In the genomic region with DNA sequence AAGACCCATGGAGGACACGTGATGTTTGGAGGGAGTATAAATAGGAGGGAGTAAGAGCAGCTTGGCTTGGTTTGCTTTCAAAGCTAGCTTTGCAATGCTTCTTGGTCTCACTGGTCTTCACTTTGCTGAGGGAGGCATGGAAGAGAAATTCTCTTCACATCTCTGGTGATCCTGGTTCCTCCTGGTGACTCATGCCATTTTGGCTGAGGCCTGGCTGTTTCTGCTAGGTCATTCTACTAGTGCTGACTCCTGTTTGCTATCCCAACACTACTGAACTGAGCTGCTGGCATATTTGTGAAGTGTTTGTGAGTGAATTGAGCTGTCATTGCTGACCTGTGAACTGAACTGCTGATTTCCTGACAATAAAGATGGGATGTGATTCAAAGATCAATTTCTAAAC, we compare ENCODE assay signal across 27 mouse cellular contexts.
DNase-seq lines count a peak whose midpoint lies in the region; ATAC-seq and TF ChIP-seq lines count a peak whose summit lies in the region.
"Had no signal": no experiment of that assay in that cellular context is flagged by ENCODE, and none has a peak within 500 bp of the region (broad histone marks: within the 10 kb centered on the region; RNA-seq: fewer than 3 reads in every experiment).

No protein-coding gene starts in this region.

- ATAC-seq in lung, embryonic 14.5 days (ENCODE audit: insufficient read depth) = no peak; the same call in 1 of the 2 replicates
- no peak for ATAC-seq in hindbrain, embryonic 12.5 days (ENCODE audit: low FRiP score)
- no peak for ATAC-seq in hindbrain, embryonic 11.5 days (ENCODE audit: low FRiP score)
- ATAC-seq: activated CD4-positive, CD25-positive, alpha-beta regulatory T cell, adult 4 months; CD4-positive, CD25-positive, alpha-beta regulatory T cell, adult 4 months; forebrain, embryonic 15.5 days; hindbrain, embryonic 16.5 days had no signal

- peaks cover 3% of the 10 kb centered on the region; the same call in 1 of the 2 replicates for H3K4me1 ChIP-seq in lung, embryonic 14.5 days (ENCODE audit: insufficient read depth)
- H3K4me1 ChIP-seq in lung, adult 2 months (ENCODE audit: control insufficient read depth, insufficient read depth, low read length) = no peaks in the 10 kb centered on the region
- no peaks in the 10 kb centered on the region for H3K4me1 ChIP-seq in hindbrain, embryonic 12.5 days
- no peaks in the 10 kb centered on the region for H3K4me1 ChIP-seq in hindbrain, embryonic 11.5 days (replicated peaks; ENCODE audit: control insufficient read depth, insufficient read depth, low read length)
- H3K4me1 ChIP-seq: embryonic facial prominence, embryonic 10.5 days; embryonic facial prominence, embryonic 13.5 days; forebrain, embryonic 12.5 days; heart, embryonic 12.5 days; heart, embryonic 15.5 days; hindbrain, embryonic 13.5 days had no signal

- no peak overlapping the region for H3K4me3 ChIP-seq in lung, embryonic 14.5 days (ENCODE audit: low read depth, low read length)
- no peak overlapping the region for H3K4me3 ChIP-seq in lung, adult 2 months (replicated peaks; ENCODE audit: extremely low read depth, low read depth, low read length)
- no peak overlapping the region for H3K4me3 ChIP-seq in hindbrain, embryonic 12.5 days
- H3K4me3 ChIP-seq in hindbrain, embryonic 11.5 days (ENCODE audit: low read depth, low read length) = no peak overlapping the region
- H3K4me3 ChIP-seq: embryonic facial prominence, embryonic 10.5 days; embryonic facial prominence, embryonic 13.5 days; erythroblast, embryonic 14.5 days; forebrain, embryonic 12.5 days; forebrain, embryonic 15.5 days; heart, embryonic 12.5 days; heart, embryonic 15.5 days; hindbrain, embryonic 13.5 days had no signal

- H3K36me3 ChIP-seq in lung, embryonic 14.5 days (ENCODE audit: insufficient read depth) = no peaks in the 10 kb centered on the region
- no peaks in the 10 kb centered on the region for H3K36me3 ChIP-seq in hindbrain, embryonic 12.5 days
- no peaks in the 10 kb centered on the region for H3K36me3 ChIP-seq in hindbrain, embryonic 11.5 days (ENCODE audit: control insufficient read depth, insufficient read depth, low read length)
- H3K36me3 ChIP-seq: embryonic facial prominence, embryonic 10.5 days; embryonic facial prominence, embryonic 13.5 days; forebrain, embryonic 12.5 days; forebrain, embryonic 15.5 days; heart, embryonic 12.5 days; heart, embryonic 15.5 days; hindbrain, embryonic 13.5 days had no signal

- H3K4me2 ChIP-seq in lung, embryonic 14.5 days = no peak overlapping the region
- no peak overlapping the region for H3K4me2 ChIP-seq in hindbrain, embryonic 12.5 days (replicated peaks)
- H3K4me2 ChIP-seq in hindbrain, embryonic 11.5 days (replicated peaks; ENCODE audit: low read depth, low read length) = no peak overlapping the region
- H3K4me2 ChIP-seq: embryonic facial prominence, embryonic 13.5 days; forebrain, embryonic 12.5 days; forebrain, embryonic 15.5 days; heart, embryonic 12.5 days; heart, embryonic 15.5 days; hindbrain, embryonic 13.5 days had no signal

- peak; percentile 69 for DNase-seq in lung, embryonic 14.5 days
- DNase-seq in lung, adult 2 months = no peak
- peak; percentile 56 for DNase-seq in NIH3T3 (ENCODE audit: low read depth)
- DNase-seq in lung, postnatal 14 days = peak; percentile 3
- no peak for DNase-seq in hindbrain, embryonic 11.5 days (ENCODE audit: low spot score)
- no peak for DNase-seq in cerebellum, postnatal 25 days
- DNase-seq: adrenal gland, adult 8-10 months; adrenal gland, postnatal 25 days; cerebellum, adult 11-12 months; cerebellum, adult 8-10 months; cerebellum, postnatal 10 days; gastrocnemius, postnatal 25 days; heart, adult 18-20 months; heart, postnatal 10 days; heart, postnatal 4 days had no signal

- H3K9ac ChIP-seq in lung, embryonic 14.5 days = no peak overlapping the region
- no peak overlapping the region for H3K9ac ChIP-seq in hindbrain, embryonic 12.5 days
- no peak overlapping the region for H3K9ac ChIP-seq in hindbrain, embryonic 11.5 days (ENCODE audit: low read depth, low read length)
- H3K9ac ChIP-seq: embryonic facial prominence, embryonic 13.5 days; forebrain, embryonic 12.5 days; forebrain, embryonic 15.5 days; heart, embryonic 12.5 days; heart, embryonic 15.5 days; hindbrain, embryonic 13.5 days had no signal

- TF ChIP-seq POLR2A in lung, adult 2 months (IDR thresholded peaks at IDR 0.05; ENCODE audit: borderline replicate concordance, extremely low read depth, low read depth, low read length) = no peak

- no peaks in the 10 kb centered on the region for H3K27me3 ChIP-seq in lung, embryonic 14.5 days (ENCODE audit: insufficient read depth, low read length)
- H3K27me3 ChIP-seq in hindbrain, embryonic 12.5 days = no peaks in the 10 kb centered on the region
- no peaks in the 10 kb centered on the region for H3K27me3 ChIP-seq in hindbrain, embryonic 11.5 days (ENCODE audit: control insufficient read depth, insufficient read depth, low read length)
- H3K27me3 ChIP-seq: forebrain, embryonic 12.5 days; forebrain, embryonic 15.5 days; heart, embryonic 12.5 days; heart, embryonic 15.5 days; hindbrain, embryonic 13.5 days had no signal

- no peaks in the 10 kb centered on the region for H3K9me3 ChIP-seq in lung, embryonic 14.5 days (ENCODE audit: low read depth, low read length)
- no peaks in the 10 kb centered on the region for H3K9me3 ChIP-seq in hindbrain, embryonic 12.5 days (replicated peaks)
- no peaks in the 10 kb centered on the region for H3K9me3 ChIP-seq in hindbrain, embryonic 11.5 days (ENCODE audit: control insufficient read depth, low read length)
- H3K9me3 ChIP-seq: embryonic facial prominence, embryonic 10.5 days; embryonic facial prominence, embryonic 13.5 days; forebrain, embryonic 12.5 days; forebrain, embryonic 15.5 days; heart, embryonic 12.5 days; heart, embryonic 15.5 days; hindbrain, embryonic 13.5 days had no signal

- no peak for TF ChIP-seq CTCF in lung, embryonic 14.5 days (IDR thresholded peaks at IDR 0.05; ENCODE audit: low read depth)
- TF ChIP-seq CTCF in lung, adult 2 months (IDR thresholded peaks at IDR 0.05; ENCODE audit: insufficient read depth, low read length) = no peak

- H3K27ac ChIP-seq in lung, embryonic 14.5 days (ENCODE audit: low read depth) = no peak overlapping the region
- H3K27ac ChIP-seq in hindbrain, embryonic 12.5 days = no peak overlapping the region
- no peak overlapping the region for H3K27ac ChIP-seq in hindbrain, embryonic 11.5 days (ENCODE audit: low read depth, low read length)
- H3K27ac ChIP-seq: embryonic facial prominence, embryonic 10.5 days; embryonic facial prominence, embryonic 13.5 days; forebrain, embryonic 12.5 days; forebrain, embryonic 15.5 days; heart, embryonic 15.5 days; hindbrain, embryonic 13.5 days had no signal

- WGBS in lung, embryonic 14.5 days = 61% methylated on average over 1 of the region's 1 CpGs
- 67% methylated on average over 1 of the region's 1 CpGs for WGBS in lung, adult 2 months
- WGBS in hindbrain, embryonic 12.5 days = 88% methylated on average over 1 of the region's 1 CpGs
- 89% methylated on average over 1 of the region's 1 CpGs for WGBS in hindbrain, embryonic 11.5 days

Comparison
In these comparisons a context has a peak if more than half of its experiments do, and no peak if none do; other contexts are left out.
1. DNase-seq: peak in lung, embryonic 14.5 days (single experiment), NIH3T3 (single experiment) and lung, postnatal 14 days (single experiment); none in lung, adult 2 months (single experiment), hindbrain, embryonic 11.5 days (single experiment) and cerebellum, postnatal 25 days (0 of 2).